Mouse (Mus musculus) cerebellum, adult 2 months (tissue): ENCODE measurements around the gene Adamtsl2.

Experiments used
- CTCF ChIP-seq: fragments of 200-500 bp; IDR thresholded peaks from 2 replicates; pipeline ENCODE4 v1.5.1; 2011; ENCODE audit warnings: low read depth, mild to moderate bottlenecking, control low read depth, low read length, moderate library complexity, borderline replicate concordance; ENCODE audit not compliant: insufficient read depth
- POLR2A ChIP-seq: fragments of 200-500 bp; IDR thresholded peaks from 2 replicates; pipeline ENCODE4 v1.6.1; 2011; ENCODE audit warnings: low read length, control low read depth, borderline replicate concordance; ENCODE audit not compliant: insufficient read depth

GRCm38 (mm10) chr2:27079649-27080048 lies 470 bp downstream of the Adamtsl2 start:
- no peak for TF ChIP-seq CTCF
- no peak for TF ChIP-seq POLR2A
